Mouse (Mus musculus) kidney, adult 11 months (tissue): ENCODE results near the gene Gtf3a.
"Not testable (repeated sequence)": the region's sequence is repeated elsewhere in the genome, so short reads cannot be mapped to it uniquely, and the experiment has no call there.

Experiments used
- DNase-seq: peaks from one replicate; pipeline ENCODE4 v3.0.0; 2022

Gtf3a gene

DNA sequence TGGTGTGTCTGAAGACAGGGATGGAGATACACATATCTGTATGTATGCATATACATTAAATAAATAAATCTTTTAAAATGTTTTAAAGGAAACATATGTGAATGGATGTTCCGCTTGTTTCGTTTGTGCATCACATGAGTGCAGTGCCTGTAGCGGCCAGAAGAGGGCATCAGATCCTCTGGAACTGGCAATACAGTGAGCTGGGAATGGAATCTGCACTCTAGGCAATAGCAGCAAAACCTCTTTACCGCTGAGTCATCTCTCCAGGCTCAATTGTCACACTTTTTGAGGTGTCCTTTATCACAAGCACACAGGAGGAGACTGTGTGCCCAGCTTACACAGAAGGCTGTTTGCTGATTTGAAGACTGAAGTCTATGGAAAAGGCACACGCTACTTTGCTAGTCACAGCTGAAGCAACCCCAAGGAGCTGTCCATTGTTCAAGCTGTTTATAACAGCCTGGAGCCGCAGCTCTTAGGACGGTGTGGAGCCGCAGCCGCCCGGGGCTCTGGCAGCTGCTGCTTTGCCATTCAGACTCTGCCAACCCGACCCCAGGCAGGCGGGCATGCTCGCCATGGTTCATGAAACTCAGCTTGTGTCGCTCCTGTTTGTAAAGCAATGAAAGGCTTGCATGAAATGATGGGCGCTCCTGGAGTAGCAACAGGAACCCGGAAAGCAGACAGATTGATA lies 9.2 kb upstream of the Gtf3a start:
- DNase-seq, result no peak

DNA sequence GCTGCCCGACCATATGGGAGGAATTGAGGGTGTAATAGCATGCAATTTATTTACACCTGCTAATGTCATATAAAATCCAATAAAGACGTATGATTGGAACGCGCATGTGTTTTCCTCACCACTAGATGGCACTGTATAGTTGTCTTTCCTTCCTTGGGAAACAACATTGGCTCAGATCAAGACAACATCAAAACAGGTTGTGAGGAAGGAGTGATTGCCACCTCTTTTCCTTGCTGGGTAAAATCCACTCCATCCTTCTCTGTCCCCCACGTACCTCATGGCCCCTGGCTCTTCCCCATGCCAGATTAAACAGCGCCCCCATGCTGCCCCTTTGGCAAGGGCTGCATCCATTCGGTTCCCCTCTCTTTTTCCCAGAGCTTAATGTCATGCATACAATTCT lies 8.2 kb upstream of the Gtf3a start:
- no peak for DNase-seq

DNA sequence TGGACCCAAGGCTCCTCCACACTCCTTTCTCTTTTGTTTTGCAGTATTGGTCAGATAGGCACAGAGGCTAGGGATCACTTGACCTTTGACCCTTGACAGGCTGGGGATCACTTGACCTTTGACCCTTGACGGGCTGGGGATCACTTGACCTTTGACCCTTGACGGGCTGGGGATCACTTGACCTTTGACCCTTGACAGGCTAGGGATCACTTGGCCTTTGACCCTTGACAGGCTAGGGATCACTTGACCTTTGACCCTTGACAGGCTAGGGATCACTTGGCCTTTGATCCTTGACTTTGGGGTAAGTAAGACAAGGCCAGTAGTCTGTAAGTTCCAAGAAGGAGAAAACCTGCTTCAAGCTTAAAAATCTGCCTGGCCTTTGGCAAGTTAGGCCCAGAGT lies 6.5 kb upstream of the Gtf3a start:
- DNase-seq, result not testable (repeated sequence)

- DNase-seq, result no peak
Measured at GRCm38 (mm10) chr5:146942965-146943364, 5.5 kb upstream of the Gtf3a start.

DNA sequence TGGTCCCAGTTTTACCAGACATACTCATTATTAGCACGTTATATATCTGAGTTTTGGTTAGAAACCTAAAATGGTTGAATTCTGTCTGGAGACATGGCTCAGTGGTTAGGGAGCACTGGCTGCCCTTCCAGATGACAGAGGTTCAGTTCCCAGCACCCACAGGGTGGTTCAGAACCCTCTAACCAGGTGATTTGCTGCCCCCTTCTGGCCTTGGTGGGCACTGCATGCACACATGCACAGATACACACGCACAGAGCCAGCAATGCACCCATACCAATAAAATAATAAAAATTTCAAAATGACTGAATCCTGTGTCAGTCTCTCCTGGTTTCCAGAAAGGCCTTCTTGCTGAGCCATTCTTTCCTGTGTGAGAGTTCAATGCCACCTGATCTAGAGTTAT lies 3.9 kb upstream of the Gtf3a start:
- no peak for DNase-seq

DNA sequence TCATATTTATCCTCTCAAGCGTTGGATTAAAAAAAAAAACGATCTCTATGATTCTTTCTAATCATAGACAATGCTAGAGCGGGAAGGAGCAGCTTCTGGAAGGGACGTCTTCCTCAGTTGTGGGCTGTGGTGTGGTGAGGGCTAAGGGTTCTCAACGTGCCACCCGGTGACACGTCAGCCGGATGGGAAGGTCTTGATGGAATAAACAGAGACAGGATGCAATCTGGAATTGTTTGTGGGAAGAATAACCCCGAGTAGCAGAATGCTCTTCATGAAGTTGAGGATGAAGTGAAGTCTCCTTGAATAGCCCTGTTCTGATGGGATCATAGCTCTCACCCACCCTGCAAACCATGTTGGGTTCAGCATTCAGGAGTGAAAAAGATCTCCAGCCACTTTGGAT lies 1.8 kb upstream of the Gtf3a start:
- no peak for DNase-seq

GRCm38 (mm10) chr5:146947497-146947896 lies 960 bp upstream of the Gtf3a start:
- DNase-seq, result no peak

DNA sequence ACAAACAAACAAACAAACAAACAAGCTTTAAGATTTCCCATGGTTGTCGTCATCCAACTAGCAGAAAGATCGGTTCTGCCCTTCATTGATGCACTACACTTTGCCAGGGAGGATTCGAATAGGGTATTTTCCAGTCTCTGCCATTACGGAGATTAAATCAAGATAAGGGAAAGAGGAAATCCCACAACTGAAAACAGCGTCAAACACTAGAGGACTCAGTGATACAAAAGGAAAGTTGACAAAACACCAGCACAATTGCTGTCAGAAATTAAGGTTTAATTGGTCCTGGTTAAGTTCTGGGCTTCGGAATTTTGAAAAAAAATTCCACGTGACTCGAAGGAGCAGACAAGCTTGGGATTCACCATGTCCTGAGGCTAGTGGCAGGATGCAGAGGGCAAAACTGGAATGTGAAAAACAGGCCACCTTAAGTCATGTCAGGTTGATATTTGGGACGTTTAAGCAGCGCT lies 383 bp upstream of the Gtf3a start:
- DNase-seq, result no peak

DNA sequence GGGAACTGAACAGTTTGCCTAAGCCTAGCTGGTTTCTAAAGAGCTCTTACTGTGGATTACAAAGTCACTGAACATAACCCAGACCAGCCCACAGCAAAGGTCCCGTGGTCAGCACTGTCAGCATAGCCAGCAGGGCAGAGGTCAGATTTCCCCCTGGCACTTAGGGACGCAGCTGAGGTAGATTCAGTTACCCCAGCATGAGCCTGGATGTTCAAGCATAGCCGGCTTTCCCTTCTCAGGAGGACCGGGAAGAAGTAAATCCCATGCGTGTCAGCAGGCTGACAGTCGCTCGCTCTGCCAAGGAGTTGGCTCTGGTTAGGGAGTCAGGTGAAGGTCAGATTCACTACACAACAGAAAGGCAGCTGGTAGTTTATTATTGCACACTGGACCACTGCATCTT lies 6.1 kb downstream of the Gtf3a start:
- DNase-seq, result peak; percentile 48

DNA sequence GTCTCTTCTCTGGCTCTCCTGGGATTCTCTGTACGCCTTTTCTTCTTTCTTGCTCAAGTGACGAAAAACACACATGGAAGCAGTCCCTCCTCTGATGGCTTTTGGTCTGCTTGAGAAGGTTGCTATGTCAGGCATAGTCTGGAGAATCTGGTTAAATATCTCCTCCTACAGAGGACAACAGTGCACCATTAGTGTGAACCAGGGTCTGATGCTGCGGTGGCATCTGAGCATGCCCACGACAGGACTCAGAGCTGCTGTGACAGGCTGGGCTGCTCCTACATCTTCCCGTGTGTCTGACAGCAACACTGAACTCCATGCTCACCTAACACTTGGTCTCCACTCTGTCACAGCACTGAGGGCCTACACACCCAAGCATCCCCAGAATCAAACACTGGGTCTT lies 7.2 kb downstream of the Gtf3a start:
- DNase-seq, result no peak

DNA sequence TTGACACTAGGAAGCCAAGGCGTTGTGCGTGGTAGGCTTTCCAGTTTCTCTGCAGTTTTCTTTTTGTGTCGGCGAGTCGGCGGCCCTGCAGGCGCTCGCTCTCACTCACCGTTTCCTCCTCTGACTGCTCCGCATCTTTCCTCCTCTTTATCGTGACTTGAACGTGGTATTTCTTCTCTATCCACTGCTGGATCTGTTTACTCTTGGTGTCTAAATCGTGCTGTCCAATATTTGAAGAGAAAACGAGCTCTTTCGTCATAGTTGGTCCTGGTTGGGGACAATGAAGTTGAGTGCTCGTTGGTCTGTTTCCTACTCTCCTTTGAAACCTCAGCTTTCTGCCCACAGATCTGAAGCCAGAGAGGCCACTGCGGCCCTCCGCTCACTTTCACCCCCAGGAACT lies 8.2 kb downstream of the Gtf3a start:
- no peak for DNase-seq

- peak; percentile 84 for DNase-seq
Measured at GRCm38 (mm10) chr5:146963118-146963936, 14.9 kb downstream of the Gtf3a start, which contains the start of gene Mtif3. Gene Mtif3 (minus strand): TSS chr5:146963800.

DNA sequence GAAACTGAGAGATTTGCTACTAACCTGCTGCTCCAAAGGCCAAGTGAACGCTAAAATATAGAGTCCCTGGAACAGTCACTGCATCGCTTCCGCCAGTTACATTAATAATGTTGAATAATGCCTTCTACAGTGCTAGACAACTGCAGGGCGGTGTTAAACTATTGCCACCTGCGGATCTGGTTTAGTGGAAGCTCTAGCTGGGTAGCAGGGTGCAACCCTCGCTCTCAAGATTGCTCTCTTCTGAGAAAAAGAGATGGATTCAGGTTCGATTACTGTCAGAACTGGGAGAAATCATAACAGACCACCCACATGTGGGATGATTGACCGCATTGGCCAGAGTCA lies 15.5 kb downstream of the Gtf3a start:
- DNase-seq, result no peak

DNA sequence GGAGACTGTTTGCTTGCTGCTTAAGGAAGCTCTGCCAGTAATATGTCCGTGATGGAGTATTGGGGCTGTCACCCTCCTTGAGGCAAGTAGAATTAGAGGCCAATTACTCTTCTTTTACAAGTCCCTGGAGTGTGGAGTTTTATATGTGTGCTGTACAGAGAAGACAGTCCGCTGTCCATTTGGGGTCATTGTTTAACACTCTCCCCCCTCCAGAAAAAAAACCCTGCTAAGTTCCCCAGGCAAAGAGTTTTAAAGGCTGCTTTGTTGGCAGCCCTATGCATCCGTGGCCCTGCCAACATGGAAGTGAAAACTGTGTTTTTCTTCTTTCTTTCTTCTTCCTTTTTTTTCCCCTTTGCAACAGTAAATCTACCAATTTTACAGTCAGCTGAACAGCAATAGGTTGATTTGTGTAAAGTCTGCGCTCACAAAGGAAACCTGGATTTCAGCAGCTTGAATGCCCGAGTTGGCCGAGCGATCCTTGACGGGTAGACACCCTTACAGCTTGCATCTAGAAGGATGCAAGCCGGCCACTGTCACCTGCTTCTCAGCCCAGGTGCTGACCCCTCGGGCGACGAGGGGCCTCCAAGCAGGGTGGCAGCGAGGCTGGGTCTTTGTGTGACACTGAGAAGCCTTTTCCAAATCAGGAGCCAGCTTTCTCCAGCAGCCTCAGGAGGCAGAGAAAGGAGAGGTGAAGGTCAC lies 20.4 kb downstream of the Gtf3a start:
- no peak for DNase-seq

DNA sequence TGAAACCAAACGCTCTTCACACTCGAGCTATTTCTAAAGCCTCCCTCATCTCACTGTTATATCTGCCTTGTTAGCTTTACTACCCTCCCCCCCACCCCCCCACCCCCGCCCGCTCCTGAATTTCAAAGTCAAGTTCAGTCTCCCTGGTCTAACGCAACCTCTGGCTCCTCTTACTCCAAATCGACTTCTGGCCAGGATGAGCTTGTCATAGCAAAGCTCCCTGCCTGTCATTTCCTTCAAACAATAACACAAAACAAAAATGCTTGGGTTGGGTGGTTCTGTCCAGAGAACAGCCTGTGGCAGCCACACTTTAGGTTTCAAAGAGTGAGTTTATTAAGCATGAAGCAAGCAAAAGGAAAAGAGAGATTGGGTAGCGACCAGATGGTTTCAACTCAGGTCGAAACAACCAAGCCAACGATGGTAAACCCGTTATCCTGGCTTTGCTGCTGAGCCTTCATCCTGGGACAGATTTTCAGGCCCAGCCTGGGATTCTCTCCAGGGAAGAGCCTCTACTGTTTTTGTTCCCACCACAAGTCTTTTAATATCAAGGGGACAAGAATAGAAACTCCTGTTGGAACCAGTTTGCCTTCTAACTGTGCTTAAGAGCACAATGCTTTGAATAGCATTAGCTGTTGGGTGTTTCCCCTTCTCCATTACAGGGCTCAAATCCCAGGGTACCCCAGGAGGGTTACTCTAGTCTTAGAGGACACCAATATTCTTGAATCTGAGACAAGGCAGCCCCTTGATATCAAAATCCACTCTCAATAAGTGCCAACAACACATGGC lies 23.5 kb downstream of the Gtf3a start:
- no peak for DNase-seq

GRCm38 (mm10) chr5:146973353-146973752 lies 24.9 kb downstream of the Gtf3a start:
- DNase-seq, result peak; percentile 85

DNA sequence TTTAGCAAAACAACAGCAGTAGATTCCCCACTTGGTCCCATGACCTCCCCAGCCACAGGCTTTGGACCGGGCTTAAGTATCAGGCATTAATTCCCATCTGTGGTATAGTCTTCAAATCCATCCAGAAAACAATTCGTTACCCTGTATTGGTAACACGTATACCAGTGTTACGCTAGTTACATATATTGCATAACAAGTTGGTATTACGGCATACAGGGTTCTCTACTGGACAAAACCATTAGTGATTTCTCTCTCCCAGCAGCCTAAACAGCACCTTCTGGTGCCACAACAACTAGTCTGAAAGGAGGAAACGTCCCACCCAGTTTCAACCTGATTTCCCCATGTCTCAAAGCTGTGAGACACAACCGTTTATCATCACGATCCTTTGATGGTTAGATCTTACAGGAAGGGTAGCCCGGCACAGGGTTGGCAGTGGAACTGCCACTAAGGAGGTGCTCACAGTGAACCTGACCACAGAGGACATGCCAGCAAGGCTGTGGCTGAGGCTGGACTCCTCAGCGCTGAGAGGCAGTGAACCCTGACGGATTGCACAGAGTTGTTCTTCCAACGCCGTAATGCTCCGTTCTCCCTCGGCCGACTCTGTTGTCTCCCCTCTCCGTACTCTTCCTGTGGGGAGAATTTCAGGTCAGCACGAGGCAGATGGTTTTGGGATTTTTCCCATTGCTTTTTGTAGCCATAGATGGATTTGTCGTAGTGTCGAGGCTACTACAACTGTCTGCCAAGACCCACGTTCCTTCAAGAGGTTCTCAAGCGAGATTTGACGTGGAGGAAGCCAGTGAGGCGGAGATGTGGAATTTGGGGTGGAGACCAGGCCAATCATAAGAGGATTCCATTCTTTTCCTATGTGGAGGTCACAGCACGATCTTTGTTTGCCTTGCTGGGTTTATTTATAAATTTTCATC lies 25.7 kb downstream of the Gtf3a start:
- peak; percentile 75 for DNase-seq

DNA sequence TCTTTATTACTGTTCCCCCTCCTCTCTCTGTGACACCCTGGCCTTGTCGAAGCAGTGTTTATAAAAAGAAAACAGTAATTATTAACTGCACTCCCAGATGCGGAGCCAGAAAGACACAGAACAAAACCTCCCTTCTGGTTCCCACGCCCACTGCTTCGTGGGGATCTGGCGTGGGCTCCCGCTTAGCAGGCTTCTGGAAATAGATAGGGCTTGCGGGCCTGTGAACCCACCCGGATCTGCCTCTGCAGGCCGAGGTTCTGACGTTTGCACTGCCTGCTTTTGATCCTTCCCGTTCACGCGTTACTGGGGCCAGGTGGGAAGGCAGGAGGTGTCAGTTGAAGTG lies 26.3 kb downstream of the Gtf3a start:
- peak; percentile 62 for DNase-seq

- DNase-seq, result peak; percentile 86
Measured at GRCm38 (mm10) chr5:146981376-146981775, 32.9 kb downstream of the Gtf3a start.

DNA sequence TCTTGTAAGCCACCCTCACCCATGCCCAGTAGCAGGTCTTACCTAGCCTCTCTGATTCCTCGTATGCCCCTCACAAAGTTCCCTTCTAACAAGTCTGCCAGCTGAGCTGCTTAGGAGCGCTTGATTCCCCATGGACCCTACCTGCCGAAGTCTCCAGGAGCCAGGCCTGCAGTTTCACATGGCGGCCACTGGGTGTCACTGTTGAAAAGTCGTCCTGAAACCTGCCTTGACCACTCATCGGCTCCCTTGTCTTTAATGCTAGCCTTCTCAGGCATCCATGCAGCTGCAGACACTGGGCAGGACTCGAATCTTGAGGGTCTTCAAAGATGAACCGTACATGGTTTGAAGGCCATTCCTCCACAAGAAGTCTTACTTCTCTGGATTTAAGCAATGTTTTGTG lies 34.8 kb downstream of the Gtf3a start:
- DNase-seq, result no peak

GRCm38 (mm10) chr5:146985725-146986433 lies 37.4 kb downstream of the Gtf3a start:
- no peak for DNase-seq
